Mouse (Mus musculus): Measurements from ENCODE around the gene Ssty1.
"Not testable (repeated sequence)": the region's sequence is repeated elsewhere in the genome, so short reads cannot be mapped to it uniquely, and the experiment has no call there.

The Ssty1 gene

DNA sequence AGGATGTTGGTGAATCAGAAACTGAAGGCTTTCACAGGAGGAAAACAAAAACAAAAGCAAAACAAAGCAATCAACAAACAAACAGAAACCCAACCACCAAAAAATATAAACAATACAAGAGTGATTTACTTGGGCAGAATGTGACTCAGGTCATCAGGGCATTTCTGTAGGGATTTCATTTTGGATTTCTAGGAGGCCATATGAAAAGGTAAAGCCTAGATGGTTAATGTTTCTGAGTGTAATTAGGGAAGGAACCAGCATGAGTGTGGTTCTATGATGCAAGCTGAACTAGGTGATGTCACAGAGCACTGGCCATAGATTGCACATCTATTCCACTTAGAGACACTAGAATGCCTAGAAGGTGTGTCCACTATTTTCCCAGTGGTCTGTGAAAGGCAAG lies at the start of gene Ssty1:
Ssty1 (plus strand) TSS at position 301 of the 400 bp plus-strand sequence.
- DNase-seq, result not testable (repeated sequence)

DNA sequence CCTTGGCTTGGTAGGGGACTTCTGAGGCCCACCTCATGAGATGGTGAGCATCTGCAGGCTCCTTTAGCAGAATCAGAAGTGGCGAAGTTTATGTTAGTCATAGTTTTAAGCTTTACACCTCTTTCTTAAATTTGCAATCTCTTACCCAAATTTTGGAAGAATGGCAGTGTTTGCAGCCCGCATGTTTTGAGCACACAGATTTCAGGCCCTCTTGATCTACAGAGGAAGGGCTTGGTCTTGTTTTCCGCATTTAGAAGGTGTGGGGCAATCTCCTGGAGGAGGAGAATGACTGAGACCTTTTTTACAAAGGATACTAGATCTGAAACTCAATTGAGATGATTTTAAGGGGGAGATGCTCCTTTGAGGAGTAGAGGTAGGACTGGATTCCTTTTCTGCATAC lies 27.2 kb upstream of the Ssty1 start, which contains the start of gene Gm21764:
Gm21764 (minus strand) TSS at position 101 of the 400 bp plus-strand sequence.
- not testable (repeated sequence) for DNase-seq

Measured in right cerebral cortex, postnatal 4 days (tissue).